Mouse (Mus musculus) T-helper 2 cell (primary cell): ENCODE measurements around the gene Arhgap22.

ENCODE experiments used
- in situ Hi-C: fragments of 300-600 bp; cut with MboI, MseI; formaldehyde crosslinking; loops from one replicate; pipeline ENCODE4 v1.15.1; 2025; ENCODE audit warnings: high pct_unique_total_duplicates

Gene Arhgap22

GRCm38 (mm10) chr14:33329297-33329805 is 115.5 kb downstream of the Arhgap22 start:
- in situ Hi-C loops, result no loop called here

- in situ Hi-C loops, result loop anchor here (5.0 kb wide), 1 partner anchor 36 kb away; no protein-coding TSS in a partner anchor
These were observed 117.2 kb downstream of the Arhgap22 start for GRCm38 (mm10) chr14:33330986-33331385.

- in situ Hi-C loops, result loop anchor here (5.0 kb wide), 1 partner anchor 36 kb away; no protein-coding TSS in a partner anchor
These were observed 117.8 kb downstream of the Arhgap22 start for GRCm38 (mm10) chr14:33331627-33332026.

GRCm38 (mm10) chr14:33333833-33334232 is 120.0 kb downstream of the Arhgap22 start:
- in situ Hi-C loops, result loop anchor here (5.0 kb wide), 1 partner anchor 33 kb away; no protein-coding TSS in a partner anchor

- in situ Hi-C loops, result loop anchor here (5.0 kb wide), 1 partner anchor 33 kb away; no protein-coding TSS in a partner anchor
These were observed 120.6 kb downstream of the Arhgap22 start for GRCm38 (mm10) chr14:33334402-33334801.

- in situ Hi-C loops, result no loop called here
These were observed 121.9 kb downstream of the Arhgap22 start for GRCm38 (mm10) chr14:33335733-33336132.

- in situ Hi-C loops, result no loop called here
These were observed 124.9 kb downstream of the Arhgap22 start for GRCm38 (mm10) chr14:33338684-33339083.

- in situ Hi-C loops, result no loop called here
These were observed 129.4 kb downstream of the Arhgap22 start for GRCm38 (mm10) chr14:33343131-33343725.

GRCm38 (mm10) chr14:33346546-33346945 is 132.7 kb downstream of the Arhgap22 start:
- in situ Hi-C loops, result no loop called here

- in situ Hi-C loops, result no loop called here
These were observed 133.9 kb downstream of the Arhgap22 start for GRCm38 (mm10) chr14:33347738-33348137.

- in situ Hi-C loops, result no loop called here
These were observed 134.3 kb downstream of the Arhgap22 start for GRCm38 (mm10) chr14:33348146-33348545.

- in situ Hi-C loops, result loop anchor here (10.0 kb wide), 1 partner anchor 604 kb away; the partner anchor contains the start of gene Rbp3
These were observed 137.2 kb downstream of the Arhgap22 start for GRCm38 (mm10) chr14:33351019-33351418.

- in situ Hi-C loops, result loop anchor here (10.0 kb wide), 1 partner anchor 603 kb away; the partner anchor contains the start of gene Rbp3
These were observed 138.3 kb downstream of the Arhgap22 start for GRCm38 (mm10) chr14:33351984-33352722.

- in situ Hi-C loops, result loop anchor here (10.0 kb wide), 1 partner anchor 602 kb away; the partner anchor contains the start of gene Rbp3
These were observed 139.1 kb downstream of the Arhgap22 start for GRCm38 (mm10) chr14:33352890-33353289.

GRCm38 (mm10) chr14:33355276-33355675 is 141.4 kb downstream of the Arhgap22 start:
- in situ Hi-C loops, result loop anchor here (10.0 kb wide), 1 partner anchor 600 kb away; the partner anchor contains the start of gene Rbp3

GRCm38 (mm10) chr14:33357600-33358368 is 144.0 kb downstream of the Arhgap22 start:
- in situ Hi-C loops, result loop anchor here (10.0 kb wide), 1 partner anchor 597 kb away; the partner anchor contains the start of gene Rbp3

GRCm38 (mm10) chr14:33358891-33359290 is 145.1 kb downstream of the Arhgap22 start:
- in situ Hi-C loops, result loop anchor here (10.0 kb wide), 1 partner anchor 596 kb away; the partner anchor contains the start of gene Rbp3

- in situ Hi-C loops, result no loop called here
These were observed 147.7 kb downstream of the Arhgap22 start for GRCm38 (mm10) chr14:33361546-33361945.

GRCm38 (mm10) chr14:33362122-33362521 is 148.3 kb downstream of the Arhgap22 start:
- in situ Hi-C loops, result no loop called here

GRCm38 (mm10) chr14:33362807-33363206 is 149.0 kb downstream of the Arhgap22 start:
- in situ Hi-C loops, result no loop called here

GRCm38 (mm10) chr14:33363611-33364010 is 149.8 kb downstream of the Arhgap22 start:
- in situ Hi-C loops, result no loop called here
